Mouse (Mus musculus): ENCODE measurements around the gene Ttll9. TPM values are rescaled to one million over a fixed set of nuclear protein-coding genes. Genes with fewer than 3 reads are reported as not detected.

The Ttll9 gene
- 0.51 and 0.55 TPM in 2 replicates for polyA plus RNA-seq (2015; fragmentation: Nextera tagmentation; extraction: Ambion mirVana)

GRCm38 (mm10) chr2:152962091-152962793 lies at the start of gene Ttll9:
TSS of gene Ttll9 (plus strand) at chr2:152962485.

GRCm38 (mm10) chr2:152933048-152933447 lies 29.2 kb upstream of the Ttll9 start, which contains the start of gene Foxs1:
TSS of gene Foxs1 (minus strand) at chr2:152933208.

GRCm38 (mm10) chr2:152951065-152951849 lies 11.0 kb upstream of the Ttll9 start, which contains the start of gene Dusp15:
TSS of gene Dusp15 (minus strand) at chr2:152951698.

GRCm38 (mm10) chr2:153014758-153015593 lies 52.7 kb downstream of the Ttll9 start, which contains the start of gene Pdrg1:
TSS of gene Pdrg1 (minus strand) at chr2:153015427.

GRCm38 (mm10) chr2:153031126-153032082 lies 69.1 kb downstream of the Ttll9 start, which contains the start of gene Xkr7:
TSS of gene Xkr7 (plus strand) at chr2:153031852.

Other genes starting within 250 kb of the Ttll9 start
- gene Id1, start 226.2 kb upstream of the Ttll9 start, polyA plus RNA-seq (2015; fragmentation: Nextera tagmentation; extraction: Ambion mirVana) = 91.1 and 97.3 TPM in 2 replicates
- gene Cox4i2, start 208.3 kb upstream of the Ttll9 start, polyA plus RNA-seq (2015; fragmentation: Nextera tagmentation; extraction: Ambion mirVana) = 10.2 and 12.2 TPM in 2 replicates
- 59.1 and 59.8 TPM in 2 replicates for gene Bcl2l1, start 130.8 kb upstream of the Ttll9 start, polyA plus RNA-seq (2015; fragmentation: Nextera tagmentation; extraction: Ambion mirVana)
- 17.0 and 17.4 TPM in 2 replicates for gene Tpx2, start 114.5 kb upstream of the Ttll9 start, polyA plus RNA-seq (2015; fragmentation: Nextera tagmentation; extraction: Ambion mirVana)
- 0.05 and 0.72 TPM in 2 replicates for gene Mylk2, start 51.1 kb upstream of the Ttll9 start, polyA plus RNA-seq (2015; fragmentation: Nextera tagmentation; extraction: Ambion mirVana)
- gene Foxs1, start 29.3 kb upstream of the Ttll9 start, polyA plus RNA-seq (2015; fragmentation: Nextera tagmentation; extraction: Ambion mirVana) = 6.2 and 8.1 TPM in 2 replicates
- gene Dusp15, start 10.8 kb upstream of the Ttll9 start, polyA plus RNA-seq (2015; fragmentation: Nextera tagmentation; extraction: Ambion mirVana) = 0.83 and 0.95 TPM in 2 replicates
- gene Pdrg1, start 52.9 kb downstream of the Ttll9 start, polyA plus RNA-seq (2015; fragmentation: Nextera tagmentation; extraction: Ambion mirVana) = 166 and 192 TPM in 2 replicates
- 0.26 and 0.54 TPM in 2 replicates for gene Xkr7, start 69.4 kb downstream of the Ttll9 start, polyA plus RNA-seq (2015; fragmentation: Nextera tagmentation; extraction: Ambion mirVana)
- 0.60 and 2.6 TPM in 2 replicates for gene Ccm2l, start 103.5 kb downstream of the Ttll9 start, polyA plus RNA-seq (2015; fragmentation: Nextera tagmentation; extraction: Ambion mirVana)
- 6.3 and 7.4 TPM in 2 replicates for gene Hck, start 146.0 kb downstream of the Ttll9 start, polyA plus RNA-seq (2015; fragmentation: Nextera tagmentation; extraction: Ambion mirVana)
- 41.1 and 61.7 TPM in 2 replicates for gene Tm9sf4, start 198.8 kb downstream of the Ttll9 start, polyA plus RNA-seq (2015; fragmentation: Nextera tagmentation; extraction: Ambion mirVana)